Mouse (Mus musculus) hindbrain, embryonic 13.5 days (tissue): ENCODE data around the gene Rasip1. TPM values are rescaled to one million over a fixed set of nuclear protein-coding genes. Genes with fewer than 3 reads are reported as not detected.

ENCODE experiments used
- ATAC-seq: fragments of 200-750 bp; cut with Nextera tagmentation; 2 replicates; pipeline ENCODE4 v1.8.0; 2017; ENCODE audit warnings: moderate TSS enrichment; ENCODE audit not compliant: low FRiP score
- H3K27ac ChIP-seq: fragments of 300-500 bp; sonication (generic); 2 replicates; pipeline ENCODE4 v1.5.1; 2015; ENCODE audit warnings: inconsistent platforms, mild to moderate bottlenecking, moderate library complexity
- H3K27me3 ChIP-seq: fragments of 300-500 bp; sonication (generic); 2 replicates; pipeline ENCODE4 v1.6.1; 2015; ENCODE audit warnings: mild to moderate bottlenecking, inconsistent platforms
- H3K36me3 ChIP-seq: fragments of 300-500 bp; sonication (generic); 2 replicates; pipeline ENCODE4 v1.6.1; 2015; ENCODE audit warnings: mild to moderate bottlenecking, inconsistent platforms
- H3K4me1 ChIP-seq: fragments of 300-500 bp; sonication (generic); replicated peaks from 2 replicates; pipeline ENCODE4 v1.6.1; 2015; ENCODE audit warnings: inconsistent platforms
- H3K4me2 ChIP-seq: fragments of 300-500 bp; sonication (generic); 2 replicates; pipeline ENCODE4 v1.6.1; 2015; ENCODE audit warnings: inconsistent platforms, mild to moderate bottlenecking, moderate library complexity
- H3K4me3 ChIP-seq: fragments of 300-500 bp; sonication (generic); 2 replicates; pipeline ENCODE4 v1.5.1; 2015; ENCODE audit warnings: mild to moderate bottlenecking, inconsistent platforms
- H3K9ac ChIP-seq: fragments of 300-500 bp; sonication (generic); 2 replicates; pipeline ENCODE4 v1.6.1; 2015; ENCODE audit warnings: mild to moderate bottlenecking, inconsistent platforms
- H3K9me3 ChIP-seq: fragments of 300-500 bp; sonication (generic); 2 replicates; pipeline ENCODE4 v1.6.1; 2016; ENCODE audit warnings: inconsistent platforms
- WGBS: fragments of 180-500 bp; shearing (Covaris S2); methylation state at CpG from one replicate; pipeline ENCODE4 v1.1.7; 2015; 5-methylcytosine and 5-hydroxymethylcytosine counted together
- polyA plus RNA-seq: library from polyadenylated mRNA; unstranded; fragments of >200 nt; fragmentation: Nextera tagmentation; extraction: Ambion mirVana; gene quantifications from 2 replicates; pipeline ENCODE4 v1.2.1, GENCODE M21; 2015

Rasip1 gene
- polyA plus RNA-seq, 1 experiment from 2014 or later: 12.7 TPM

GRCm38 (mm10) chr7:45682144-45683126 lies 55.1 kb downstream of the Rasip1 start:
- Histone ChIP-seq H3K9ac (peak overlapping the region; percentile 65), H3K4me3 (no peak overlapping the region), H3K4me1 (peaks cover 27% of the 10 kb centered on the region; the same call in 1 of the 2 replicates), H3K9me3 (no peaks in the 10 kb centered on the region), H3K27me3 (peaks cover 11% of the 10 kb centered on the region), H3K4me2 (peak overlapping the region; percentile 44), H3K27ac (peak overlapping the region; percentile 63), H3K36me3 (no peaks in the 10 kb centered on the region)
- 30% methylated on average over 14 of the region's 14 CpGs for WGBS
- ATAC-seq: peak; percentile 70

GRCm38 (mm10) chr7:45683396-45684050 lies 56.2 kb downstream of the Rasip1 start, which contains the start of gene Ntn5:
Gene Ntn5, plus strand, starts transcription at chr7:45684022.
- Histone ChIP-seq H3K36me3 (no peaks in the 10 kb centered on the region), H3K4me2 (no peak within 1 kb of the TSS; the same call in 1 of the 2 replicates), H3K9ac (peak within 1 kb of the TSS; percentile 49; the same call in 1 of the 2 replicates), H3K4me3 (no peak within 1 kb of the TSS), H3K27ac (no peak within 1 kb of the TSS), H3K27me3 (peaks cover 11% of the 10 kb centered on the region), H3K4me1 (peaks cover 27% of the 10 kb centered on the region; the same call in 1 of the 2 replicates), H3K9me3 (no peaks in the 10 kb centered on the region)
- no peak for ATAC-seq
- 71% methylated on average over 7 of the region's 7 CpGs for WGBS

GRCm38 (mm10) chr7:45685811-45686210 lies 58.5 kb downstream of the Rasip1 start:
- Histone ChIP-seq H3K27me3 (peaks cover 17% of the 10 kb centered on the region), H3K4me2 (no peak overlapping the region), H3K9ac (no peak overlapping the region), H3K4me1 (peaks cover 27% of the 10 kb centered on the region; the same call in 1 of the 2 replicates), H3K4me3 (no peak overlapping the region), H3K27ac (no peak overlapping the region), H3K9me3 (no peaks in the 10 kb centered on the region), H3K36me3 (no peaks in the 10 kb centered on the region)
- ATAC-seq: no peak
- 51% methylated on average over 10 of the region's 10 CpGs for WGBS

- ATAC-seq: no peak
- H3K9ac ChIP-seq: no peak overlapping the region
- no peaks in the 10 kb centered on the region for H3K9me3 ChIP-seq
- WGBS: 64% methylated on average over 3 of the region's 3 CpGs
- H3K4me3 ChIP-seq: no peak overlapping the region
- peaks cover 27% of the 10 kb centered on the region; the same call in 1 of the 2 replicates for H3K4me1 ChIP-seq
- H3K27ac ChIP-seq: no peak overlapping the region
- H3K4me2 ChIP-seq: no peak overlapping the region
- H3K36me3 ChIP-seq: no peaks in the 10 kb centered on the region
- H3K27me3 ChIP-seq: peaks cover 24% of the 10 kb centered on the region
Observed at GRCm38 (mm10) chr7:45686841-45687240, 59.6 kb downstream of the Rasip1 start.

Other genes starting within 250 kb of the Rasip1 start
- 205 and 215 TPM in 2 replicates for gene Snrnp70, start 231.7 kb upstream of the Rasip1 start, polyA plus RNA-seq
- gene Kcna7, start 221.8 kb upstream of the Rasip1 start, polyA plus RNA-seq: not detected in 2 replicates
- 0.10 and 0.19 TPM in 2 replicates for gene Ntf5, start 213.8 kb upstream of the Rasip1 start, polyA plus RNA-seq
- gene Lhb, start 206.7 kb upstream of the Rasip1 start, polyA plus RNA-seq: 1.2 and 2.5 TPM in 2 replicates
- 21.9 and 23.2 TPM in 2 replicates for gene Gys1, start 192.6 kb upstream of the Rasip1 start, polyA plus RNA-seq
- gene Ruvbl2, start 189.4 kb upstream of the Rasip1 start, polyA plus RNA-seq: 99.9 and 110 TPM in 2 replicates
- 7,019 and 7,066 TPM in 2 replicates for gene Ftl1, start 167.6 kb upstream of the Rasip1 start, polyA plus RNA-seq
- gene Bax, start 160.6 kb upstream of the Rasip1 start, polyA plus RNA-seq: 253 and 271 TPM in 2 replicates
- 0.13 and 0.22 TPM in 2 replicates for gene Tulp2, start 145.6 kb upstream of the Rasip1 start, polyA plus RNA-seq
- gene Gm45808, start 140.7 kb upstream of the Rasip1 start, polyA plus RNA-seq: not detected in 2 replicates
- gene Dhdh, start 138.7 kb upstream of the Rasip1 start, polyA plus RNA-seq: 3.4 and 4.2 TPM in 2 replicates
- 120 and 121 TPM in 2 replicates for gene Nucb1, start 117.1 kb upstream of the Rasip1 start, polyA plus RNA-seq
- 13.9 and 14.3 TPM in 2 replicates for gene Ppp1r15a, start 101.2 kb upstream of the Rasip1 start, polyA plus RNA-seq
- 2.4 and 4.3 TPM in 2 replicates for gene Plekha4, start 101.2 kb upstream of the Rasip1 start, polyA plus RNA-seq
- gene Hsd17b14, start 72.6 kb upstream of the Rasip1 start, polyA plus RNA-seq: 0.25 and 0.45 TPM in 2 replicates
- 19.8 and 20.8 TPM in 2 replicates for gene Bcat2, start 57.3 kb upstream of the Rasip1 start, polyA plus RNA-seq
- gene Fgf21, start 12.0 kb upstream of the Rasip1 start, polyA plus RNA-seq: not detected in 2 replicates
- gene Fut1, start 10.2 kb upstream of the Rasip1 start, polyA plus RNA-seq: 0.06 TPM in 1 of 2 replicates, not detected in the other
- gene Izumo1, start 5.7 kb upstream of the Rasip1 start, polyA plus RNA-seq: 0.18 TPM in 1 of 2 replicates, not detected in the other
- 3.4 and 4.0 TPM in 2 replicates for gene Mamstr, start 12.5 kb downstream of the Rasip1 start, polyA plus RNA-seq
- gene Fut2, start 38.9 kb downstream of the Rasip1 start, polyA plus RNA-seq: 0.09 and 0.38 TPM in 2 replicates
- gene Ntn5, start 56.5 kb downstream of the Rasip1 start, polyA plus RNA-seq: 2.3 and 2.6 TPM in 2 replicates
- 0.40 and 0.86 TPM in 2 replicates for gene Sec1, start 66.9 kb downstream of the Rasip1 start, polyA plus RNA-seq
- 38.5 and 41.6 TPM in 2 replicates for gene Car11, start 72.4 kb downstream of the Rasip1 start, polyA plus RNA-seq
- 2.9 and 3.6 TPM in 2 replicates for gene Dbp, start 77.6 kb downstream of the Rasip1 start, polyA plus RNA-seq
- 626 and 633 TPM in 2 replicates for gene Rpl18, start 88.0 kb downstream of the Rasip1 start, polyA plus RNA-seq
- gene Sphk2, start 90.5 kb downstream of the Rasip1 start, polyA plus RNA-seq: 24.1 and 25.0 TPM in 2 replicates
- 0.48 and 0.83 TPM in 2 replicates for gene Fam83e, start 93.7 kb downstream of the Rasip1 start, polyA plus RNA-seq
- not detected in 2 replicates for gene Spaca4, start 98.3 kb downstream of the Rasip1 start, polyA plus RNA-seq
- 21.1 and 22.8 TPM in 2 replicates for gene Lmtk3, start 156.2 kb downstream of the Rasip1 start, polyA plus RNA-seq
- 5.2 and 5.3 TPM in 2 replicates for gene Sult2b1, start 157.2 kb downstream of the Rasip1 start, polyA plus RNA-seq
- gene Cyth2, start 187.1 kb downstream of the Rasip1 start, polyA plus RNA-seq: 327 and 333 TPM in 2 replicates
- gene Kcnj14, start 197.3 kb downstream of the Rasip1 start, polyA plus RNA-seq: 0.50 and 0.81 TPM in 2 replicates
- 37.5 and 40.3 TPM in 2 replicates for gene Grwd1, start 203.5 kb downstream of the Rasip1 start, polyA plus RNA-seq
- gene Kdelr1, start 245.3 kb downstream of the Rasip1 start, polyA plus RNA-seq: 40.6 and 45.7 TPM in 2 replicates